Mouse (Mus musculus): ENCODE results near the gene Spg11. TPM values are rescaled to one million over a fixed set of nuclear protein-coding genes. Genes with fewer than 3 reads are reported as not detected.
A peak's percentile ranks its signal among the peaks of the same experiment; 100 is the strongest.
"Not testable (repeated sequence)": the region's sequence is repeated elsewhere in the genome, so short reads cannot be mapped to it uniquely, and the experiment has no call there.

Spg11 gene
- polyA plus RNA-seq, 1 experiment: 6.6 TPM

- DNase-seq: no peak
- Histone ChIP-seq H3K27ac (ENCODE audit: insufficient read depth, low read depth, low read length) (no peak overlapping the region), H3K36me3 (ENCODE audit: control insufficient read depth, insufficient read depth, low read length) (no peaks in the 10 kb centered on the region), H3K4me1 (ENCODE audit: control insufficient read depth, insufficient read depth, low read length) (no peaks in the 10 kb centered on the region), H3K27me3 (replicated peaks; ENCODE audit: control insufficient read depth, insufficient read depth, low read length) (no peaks in the 10 kb centered on the region), H3K4me3 (ENCODE audit: insufficient read depth, low read depth, low read length) (no peak overlapping the region)
- no peak for TF ChIP-seq POLR2A (IDR thresholded peaks at IDR 0.05; ENCODE audit: low read depth, low read length)
- no peak for TF ChIP-seq CTCF (conservative IDR thresholded peaks at IDR 0.05; ENCODE audit: insufficient read depth, insufficient read length, low read depth, low read length)
- 95% methylated on average over 4 of the region's 4 CpGs for WGBS
These were observed 9.4 kb upstream of the Spg11 start for GRCm38 (mm10) chr2:122127635-122128034.

DNA sequence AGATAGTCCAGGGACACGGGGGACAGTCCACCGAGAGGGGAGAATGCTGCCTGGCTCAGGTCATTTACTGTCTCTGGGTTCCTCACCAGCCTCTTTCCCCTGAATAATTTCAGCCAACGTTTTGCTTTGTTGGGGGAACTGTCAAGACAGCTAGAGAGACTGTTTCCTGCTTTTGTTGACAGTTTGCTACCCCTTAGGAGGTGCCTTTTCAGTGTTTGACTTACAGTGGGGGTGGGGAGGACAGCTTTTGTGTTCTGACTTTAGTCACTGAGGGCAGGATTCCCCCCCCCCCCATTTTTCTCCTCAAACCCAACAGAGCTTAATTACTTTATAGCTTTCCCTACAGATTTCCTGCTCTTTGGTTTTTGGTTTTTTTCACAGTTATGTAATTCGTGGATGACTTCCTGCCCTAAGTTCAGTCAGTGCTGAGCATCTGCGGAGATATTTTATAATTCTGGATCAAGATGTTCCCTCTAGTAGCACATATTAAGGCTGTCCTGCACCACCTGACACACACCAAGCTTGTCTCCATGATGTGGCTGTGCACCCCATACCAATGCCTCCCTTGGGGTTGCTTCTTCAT is 8.7 kb upstream of the Spg11 start:
- Histone ChIP-seq H3K27ac (ENCODE audit: insufficient read depth, low read depth, low read length) (peak overlapping the region; percentile 15; the same call in 1 of the 2 replicates), H3K4me1 (ENCODE audit: control insufficient read depth, insufficient read depth, low read length) (no peaks in the 10 kb centered on the region), H3K36me3 (ENCODE audit: control insufficient read depth, insufficient read depth, low read length) (no peaks in the 10 kb centered on the region), H3K4me3 (ENCODE audit: insufficient read depth, low read depth, low read length) (no peak overlapping the region), H3K27me3 (replicated peaks; ENCODE audit: control insufficient read depth, insufficient read depth, low read length) (no peaks in the 10 kb centered on the region)
- TF ChIP-seq CTCF (conservative IDR thresholded peaks at IDR 0.05; ENCODE audit: insufficient read depth, insufficient read length, low read depth, low read length) (no peak), POLR2A (IDR thresholded peaks at IDR 0.05; ENCODE audit: low read depth, low read length) (no peak)
- no peak for DNase-seq
- WGBS: 45% methylated on average over 5 of the region's 5 CpGs

DNA sequence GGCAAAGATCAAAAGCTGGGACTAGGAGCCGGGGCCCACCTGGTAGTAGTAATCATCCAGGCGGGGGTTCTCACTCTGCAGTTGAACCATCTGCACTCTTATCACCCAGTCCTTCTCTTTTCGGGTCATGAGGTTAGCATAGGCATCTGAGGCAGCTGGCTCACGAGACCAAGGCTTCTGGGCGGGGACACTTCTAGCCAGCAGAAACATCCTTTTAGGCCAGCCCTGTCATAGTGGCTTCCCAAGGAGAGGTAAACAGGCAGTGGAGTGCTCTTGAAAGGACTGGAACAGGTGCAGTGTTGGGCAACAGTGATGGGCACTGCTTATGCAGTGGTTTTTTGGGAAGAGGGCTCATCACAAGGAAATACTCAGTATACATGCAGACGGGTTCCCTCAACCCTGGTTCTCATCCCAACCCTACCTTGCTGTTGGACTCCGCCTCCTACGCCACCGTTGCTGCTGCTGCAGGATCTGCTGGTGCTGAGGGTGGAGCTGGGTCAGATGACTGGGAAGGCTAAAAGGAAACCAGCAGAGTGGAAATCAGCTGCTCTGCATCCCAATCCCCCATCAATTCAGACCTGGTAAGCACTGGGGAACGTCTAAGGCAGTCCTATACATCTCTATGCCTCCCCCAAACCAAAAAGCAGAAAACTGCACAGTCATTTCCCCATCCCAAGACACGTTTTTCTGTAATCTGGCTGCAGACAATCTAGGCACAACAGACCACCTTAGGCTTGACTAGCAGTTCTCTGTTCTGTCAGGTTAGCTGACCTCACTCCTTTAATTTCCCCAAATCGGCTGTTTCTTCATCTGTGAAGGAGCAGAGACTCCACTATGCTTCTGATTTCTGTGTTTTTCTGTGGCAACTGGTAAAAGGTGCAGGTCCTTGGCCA is 7.7 kb upstream of the Spg11 start:
- Histone ChIP-seq H3K36me3 (ENCODE audit: control insufficient read depth, insufficient read depth, low read length) (no peaks in the 10 kb centered on the region), H3K4me3 (ENCODE audit: insufficient read depth, low read depth, low read length) (no peak overlapping the region), H3K27ac (ENCODE audit: insufficient read depth, low read depth, low read length) (no peak overlapping the region), H3K4me1 (ENCODE audit: control insufficient read depth, insufficient read depth, low read length) (no peaks in the 10 kb centered on the region), H3K27me3 (replicated peaks; ENCODE audit: control insufficient read depth, insufficient read depth, low read length) (no peaks in the 10 kb centered on the region)
- no peak for DNase-seq
- TF ChIP-seq POLR2A (IDR thresholded peaks at IDR 0.05; ENCODE audit: low read depth, low read length): no peak
- TF ChIP-seq CTCF (conservative IDR thresholded peaks at IDR 0.05; ENCODE audit: insufficient read depth, insufficient read length, low read depth, low read length): no peak
- 69% methylated on average over 12 of the region's 12 CpGs for WGBS

DNA sequence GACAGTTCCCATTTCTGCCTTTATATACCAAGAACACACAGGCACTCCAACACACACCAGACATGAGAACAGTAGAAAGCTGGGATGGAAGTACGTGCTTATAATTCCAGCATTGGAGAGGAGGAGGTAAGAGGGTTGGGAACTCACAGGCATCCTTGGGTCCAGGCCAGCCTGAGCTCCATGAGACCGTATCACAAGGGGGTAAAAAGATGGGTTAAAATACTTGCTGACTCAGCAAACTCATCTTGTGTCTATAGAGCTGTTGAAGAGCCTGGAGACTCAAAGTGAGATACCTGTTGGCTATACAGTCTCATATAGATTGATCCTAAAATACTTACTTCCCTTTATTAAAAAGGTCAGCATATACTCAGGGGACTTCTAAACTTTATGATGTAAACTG is 1.3 kb downstream of the Spg11 start:
- Histone ChIP-seq H3K27ac (ENCODE audit: insufficient read depth, low read depth, low read length) (no peak overlapping the region), H3K27me3 (replicated peaks; ENCODE audit: control insufficient read depth, insufficient read depth, low read length) (no peaks in the 10 kb centered on the region), H3K4me3 (ENCODE audit: insufficient read depth, low read depth, low read length) (no peak overlapping the region), H3K36me3 (ENCODE audit: control insufficient read depth, insufficient read depth, low read length) (peaks cover 2% of the 10 kb centered on the region; the same call in 1 of the 2 replicates), H3K4me1 (ENCODE audit: control insufficient read depth, insufficient read depth, low read length) (peaks cover 3% of the 10 kb centered on the region; the same call in 1 of the 2 replicates)
- no peak for DNase-seq
- 89% methylated on average over 2 of the region's 2 CpGs for WGBS
- no peak for TF ChIP-seq POLR2A (IDR thresholded peaks at IDR 0.05; ENCODE audit: low read depth, low read length)
- TF ChIP-seq CTCF (conservative IDR thresholded peaks at IDR 0.05; ENCODE audit: insufficient read depth, insufficient read length, low read depth, low read length): no peak

GRCm38 (mm10) chr2:122109714-122110113 is 8.5 kb downstream of the Spg11 start:
- Histone ChIP-seq H3K27me3 (replicated peaks; ENCODE audit: control insufficient read depth, insufficient read depth, low read length) (no peaks in the 10 kb centered on the region), H3K27ac (ENCODE audit: insufficient read depth, low read depth, low read length) (no peak overlapping the region), H3K4me1 (ENCODE audit: control insufficient read depth, insufficient read depth, low read length) (no peaks in the 10 kb centered on the region), H3K36me3 (ENCODE audit: control insufficient read depth, insufficient read depth, low read length) (peaks cover 2% of the 10 kb centered on the region; the same call in 1 of the 2 replicates), H3K4me3 (ENCODE audit: insufficient read depth, low read depth, low read length) (no peak overlapping the region)
- 83% methylated on average over 4 of the region's 4 CpGs for WGBS
- no peak for DNase-seq
- no peak for TF ChIP-seq CTCF (conservative IDR thresholded peaks at IDR 0.05; ENCODE audit: insufficient read depth, insufficient read length, low read depth, low read length)

DNA sequence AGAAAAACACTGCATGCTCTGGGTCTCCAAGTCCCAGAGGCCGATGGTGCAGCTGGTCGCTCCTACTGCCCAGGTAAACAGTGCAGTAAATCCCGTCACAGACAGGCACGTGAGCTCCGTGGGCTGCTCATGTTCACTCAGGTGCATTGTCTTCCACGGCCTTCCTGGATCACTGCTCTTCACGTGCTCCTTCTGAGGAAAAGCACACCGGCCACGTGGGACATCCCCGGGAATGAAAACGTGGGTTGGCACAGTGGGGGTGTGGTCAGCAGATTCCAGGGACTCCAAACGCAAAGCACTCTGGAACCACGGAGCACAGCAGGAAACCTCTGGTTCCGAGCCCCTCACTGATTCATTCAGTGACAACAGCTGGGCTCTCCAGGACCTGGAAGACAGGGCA is 10.1 kb downstream of the Spg11 start:
- TF ChIP-seq POLR2A (IDR thresholded peaks at IDR 0.05; ENCODE audit: low read depth, low read length) (no peak), CTCF (conservative IDR thresholded peaks at IDR 0.05; ENCODE audit: insufficient read depth, insufficient read length, low read depth, low read length) (no peak)
- peak; percentile 82 for DNase-seq
- no peak overlapping the region for H3K27ac ChIP-seq (ENCODE audit: insufficient read depth, low read depth, low read length)
- no peak overlapping the region for H3K4me3 ChIP-seq (ENCODE audit: insufficient read depth, low read depth, low read length)
- no peaks in the 10 kb centered on the region for H3K4me1 ChIP-seq (ENCODE audit: control insufficient read depth, insufficient read depth, low read length)
- 57% methylated on average over 14 of the region's 14 CpGs for WGBS
- H3K27me3 ChIP-seq (replicated peaks; ENCODE audit: control insufficient read depth, insufficient read depth, low read length): no peaks in the 10 kb centered on the region
- H3K36me3 ChIP-seq (ENCODE audit: control insufficient read depth, insufficient read depth, low read length): no peaks in the 10 kb centered on the region; the same call in 1 of the 2 replicates

GRCm38 (mm10) chr2:122102070-122102469 is 16.1 kb downstream of the Spg11 start:
- Histone ChIP-seq H3K36me3 (ENCODE audit: control insufficient read depth, insufficient read depth, low read length) (peaks cover 1% of the 10 kb centered on the region), H3K27ac (ENCODE audit: insufficient read depth, low read depth, low read length) (no peak overlapping the region), H3K4me3 (ENCODE audit: insufficient read depth, low read depth, low read length) (no peak overlapping the region), H3K4me1 (ENCODE audit: control insufficient read depth, insufficient read depth, low read length) (no peaks in the 10 kb centered on the region), H3K27me3 (replicated peaks; ENCODE audit: control insufficient read depth, insufficient read depth, low read length) (no peaks in the 10 kb centered on the region)
- peak; percentile 42 for DNase-seq
- TF ChIP-seq POLR2A (IDR thresholded peaks at IDR 0.05; ENCODE audit: low read depth, low read length) (no peak), CTCF (conservative IDR thresholded peaks at IDR 0.05; ENCODE audit: insufficient read depth, insufficient read length, low read depth, low read length) (peak; percentile 68)

- H3K36me3 ChIP-seq (ENCODE audit: control insufficient read depth, insufficient read depth, low read length); DNase-seq: not testable (repeated sequence)
These were observed 20.5 kb downstream of the Spg11 start for GRCm38 (mm10) chr2:122097686-122098085.

More at GRCm38 (mm10) chr2:122097686-122098085, 20.5 kb downstream of the Spg11 start:
- H3K4me1 ChIP-seq (ENCODE audit: control insufficient read depth, insufficient read depth, low read length); H3K27me3 ChIP-seq (replicated peaks; ENCODE audit: control insufficient read depth, insufficient read depth, low read length); H3K27ac ChIP-seq (ENCODE audit: insufficient read depth, low read depth, low read length); H3K4me3 ChIP-seq (ENCODE audit: insufficient read depth, low read depth, low read length): not testable (repeated sequence)
- WGBS: 88% methylated on average over 5 of the region's 5 CpGs
